Mouse (Mus musculus) G1E (cell line): ENCODE results near the gene Cdipt.

ENCODE experiments used
- CTCF ChIP-seq: IDR thresholded peaks from 2 replicates; pipeline ENCODE4 v1.5.1; 2012; ENCODE audit warnings: low read depth, low read length, inconsistent platforms, mixed read lengths
- GATA1 ChIP-seq: IDR thresholded peaks from 2 replicates; pipeline ENCODE4 v1.6.1; 2012; ENCODE audit warnings: borderline replicate concordance, low read length, inconsistent platforms, mixed read lengths

GRCm38 (mm10) chr7:127019306-127019960 lies 43.7 kb downstream of the Cdipt start:
- TF ChIP-seq CTCF (no peak), GATA1 (no peak)
